Mouse (Mus musculus) heart, postnatal 10 days (tissue): Measurements from ENCODE around the gene Tenm3. TPM values are rescaled to one million over a fixed set of nuclear protein-coding genes. Genes with fewer than 3 reads are reported as not detected.

Source experiments
- DNase-seq, 2 experiments: peaks; one replicate each; pipeline ENCODE4 v3.0.0; 2021
- intact Hi-C: fragments of 180-260 bp; cut with DNase I; formaldehyde crosslinking; loops from one replicate; pipeline ENCODE4 v1.15.1; 2025
- total RNA-seq, 2 experiments: library from RNA; stranded (reverse); gene quantifications; 2 replicates each; pipeline ENCODE4 v1.2.3; 2021

Tenm3 gene
- total RNA-seq, 2 experiments from 2014 or later: 8.3 to 8.7 TPM

DNA sequence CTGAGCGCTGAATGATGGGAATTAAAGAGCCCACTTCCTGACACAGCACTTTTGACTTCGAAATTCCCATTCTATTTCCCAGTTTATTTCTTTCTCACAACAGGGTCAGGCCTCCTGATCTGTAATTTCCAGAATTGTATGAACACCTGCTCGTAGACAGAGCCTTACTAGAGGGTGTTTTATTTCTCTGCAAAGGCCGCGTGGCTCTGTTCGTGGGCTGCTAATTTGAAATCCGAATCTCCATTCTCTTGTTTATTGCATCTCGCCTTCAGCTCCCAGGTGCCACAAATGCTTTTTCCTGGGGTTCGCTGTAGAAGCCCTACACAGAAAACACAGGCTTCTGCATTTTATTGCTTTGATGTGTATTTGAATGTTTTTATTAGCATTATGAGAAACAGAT, 612.4 kb downstream of the Tenm3 start:
- intact Hi-C loops: no loop called here

DNA sequence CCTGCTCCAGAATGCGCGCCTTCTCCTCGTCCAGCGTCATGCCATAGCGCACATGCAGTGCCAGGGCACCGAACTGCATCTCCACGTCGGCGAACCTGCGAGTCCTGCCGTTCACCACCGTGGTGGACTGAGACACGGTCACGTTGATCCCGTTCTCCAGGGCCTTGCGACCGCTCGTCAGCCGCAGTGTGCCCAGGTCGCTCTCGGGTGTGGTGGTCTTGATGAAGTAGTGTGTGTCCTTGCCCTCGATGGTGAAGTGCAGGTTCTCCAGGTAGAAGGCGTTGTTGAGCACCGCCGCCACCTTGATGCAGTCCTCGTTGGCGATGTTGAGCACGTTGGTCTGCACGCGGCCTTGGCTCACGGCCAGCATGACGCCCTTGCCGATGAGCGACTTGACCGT, 615.1 kb downstream of the Tenm3 start:
- DNase-seq: no peak
- intact Hi-C loops: loop anchor here (10.0 kb wide), 1 partner anchor 134 kb away; the partner anchor contains the start of gene Dctd

More for the DNA sequence above, 612.4 kb downstream of the Tenm3 start:
- no peak for DNase-seq

- no peak for DNase-seq
Observed at GRCm38 (mm10) chr8:48224753-48225152, 619.0 kb downstream of the Tenm3 start.

GRCm38 (mm10) chr8:48222429-48222769, 621.4 kb downstream of the Tenm3 start:
- intact Hi-C loops: loop anchor here (1.0 to 10.0 kb wide), 4 partner anchors 128 to 1605 kb away; partner anchors contain the start of gene Dctd
- peak; percentile 89 to 92 for DNase-seq

More at GRCm38 (mm10) chr8:48224753-48225152, 619.0 kb downstream of the Tenm3 start:
- intact Hi-C loops: loop anchor here (5.0 to 10.0 kb wide), 3 partner anchors 130 to 1603 kb away; partner anchors contain the start of gene Dctd

DNA sequence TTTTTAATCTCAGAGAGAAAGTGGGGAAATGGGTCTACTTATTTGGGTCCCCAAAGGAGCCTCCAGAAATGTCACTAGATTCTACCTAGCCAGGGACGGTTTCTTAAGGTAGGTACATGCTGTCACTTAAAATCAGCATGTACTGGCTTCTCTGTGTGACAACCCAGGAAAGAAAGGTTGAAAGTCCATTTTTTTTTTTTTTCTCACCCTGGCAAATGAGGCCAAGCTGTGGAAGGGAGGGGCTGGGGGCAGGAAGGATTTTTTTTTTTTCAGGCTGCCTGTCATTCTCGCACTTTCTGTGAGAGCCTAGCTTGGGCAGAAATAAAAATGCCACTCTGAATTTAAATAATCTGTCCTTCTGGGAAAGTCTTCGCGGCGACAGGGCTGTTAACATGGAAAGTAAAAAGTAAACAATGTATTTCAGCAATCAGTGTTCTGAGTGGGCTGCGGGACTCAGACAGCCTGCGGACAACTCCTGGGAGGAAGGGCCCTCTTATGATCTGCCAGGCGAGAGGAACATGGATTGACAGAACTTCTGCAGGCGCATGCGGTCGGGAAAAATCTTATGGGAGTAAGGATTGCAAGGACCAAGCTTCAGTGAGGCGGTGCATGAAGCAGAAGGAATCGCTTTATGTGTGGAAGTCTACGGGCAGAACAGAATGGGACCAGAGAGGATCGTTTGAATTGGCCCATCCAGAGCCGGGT, 621.9 kb downstream of the Tenm3 start:
- no peak for DNase-seq
- intact Hi-C loops: loop anchor here (1.0 to 10.0 kb wide), 4 partner anchors 127 to 1605 kb away; partner anchors contain the start of gene Dctd

GRCm38 (mm10) chr8:48221304-48221703, 622.4 kb downstream of the Tenm3 start:
- intact Hi-C loops: loop anchor here (5.0 to 10.0 kb wide), 3 partner anchors 127 to 1606 kb away; partner anchors contain the start of gene Dctd
- DNase-seq: peak; percentile 24 to 26

DNA sequence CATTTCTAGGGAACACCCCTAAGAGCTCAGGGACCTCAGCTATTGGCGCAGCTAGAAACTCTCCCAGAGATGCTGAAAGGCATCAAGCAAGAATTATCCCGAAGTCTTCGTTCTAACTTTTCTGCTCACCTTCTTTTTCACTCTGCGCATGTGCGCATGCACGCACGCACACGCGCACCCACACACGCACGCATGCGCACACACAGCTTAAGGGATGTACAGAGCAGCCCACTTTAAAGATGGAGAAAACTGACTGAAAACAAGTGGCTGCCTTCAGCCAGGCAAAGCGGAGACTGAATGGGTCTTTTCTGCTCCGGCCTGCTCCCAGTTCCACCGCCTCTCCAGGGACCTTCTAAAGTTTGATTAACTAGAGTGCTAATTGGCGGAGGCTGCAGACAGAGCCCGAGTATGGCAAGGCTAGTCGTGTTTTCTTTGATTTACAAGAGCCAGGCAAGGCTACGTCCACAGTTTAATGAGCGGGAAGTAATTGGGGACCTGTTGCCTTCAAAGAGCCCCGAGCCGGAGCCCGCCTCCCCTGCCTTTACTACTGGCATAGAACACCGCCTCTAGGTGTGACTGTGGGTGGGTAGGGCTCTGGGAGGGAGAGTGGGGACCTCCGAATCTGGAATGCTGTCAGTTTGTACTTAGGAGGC, 623.1 kb downstream of the Tenm3 start:
- intact Hi-C loops: loop anchor here (5.0 to 10.0 kb wide), 3 partner anchors 126 to 1607 kb away; partner anchors contain the start of gene Dctd
- DNase-seq: no peak

DNA sequence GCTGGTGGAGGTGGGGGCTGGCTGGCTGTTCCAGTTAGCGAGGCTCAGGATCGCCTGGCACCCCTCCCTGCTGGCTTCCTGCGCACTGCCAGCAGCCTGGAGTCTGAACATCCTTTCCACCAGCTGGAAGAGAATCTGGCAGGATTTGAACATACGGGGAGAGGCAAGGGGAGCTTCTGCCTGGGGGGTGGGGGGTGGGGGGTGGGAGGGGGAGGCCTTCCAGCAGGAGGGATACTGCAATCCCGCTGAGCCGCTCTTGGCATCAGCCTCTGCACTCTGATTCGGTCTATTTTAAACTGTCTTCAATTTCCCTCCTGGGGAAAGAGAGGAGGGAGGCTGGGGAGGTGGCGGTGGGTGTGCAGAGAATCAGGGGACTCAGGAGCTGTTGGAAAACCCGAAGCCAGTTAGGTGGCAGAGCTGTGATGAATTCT, 628.7 kb downstream of the Tenm3 start:
- DNase-seq: no peak
- intact Hi-C loops: no loop called here

DNA sequence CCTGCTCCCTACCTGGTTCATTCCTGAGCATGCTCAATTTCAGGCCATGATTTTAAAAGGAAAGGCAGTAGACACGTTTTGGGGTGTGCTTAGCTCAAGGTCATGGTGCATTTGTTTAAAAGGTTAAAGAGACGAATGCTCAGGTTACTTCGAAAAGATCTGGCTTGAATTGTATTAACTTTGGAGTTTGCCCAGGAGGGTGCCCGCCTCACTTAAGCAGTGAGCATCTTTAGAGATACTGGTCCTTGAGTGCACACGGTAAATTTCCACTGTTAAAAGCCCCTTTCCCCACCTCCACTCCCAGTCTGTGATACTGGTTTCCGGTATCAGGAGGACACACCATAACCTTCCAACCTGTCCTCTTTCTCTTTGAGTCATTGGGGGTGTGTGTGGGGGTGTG, 629.4 kb downstream of the Tenm3 start:
- intact Hi-C loops: no loop called here
- no peak for DNase-seq

DNA sequence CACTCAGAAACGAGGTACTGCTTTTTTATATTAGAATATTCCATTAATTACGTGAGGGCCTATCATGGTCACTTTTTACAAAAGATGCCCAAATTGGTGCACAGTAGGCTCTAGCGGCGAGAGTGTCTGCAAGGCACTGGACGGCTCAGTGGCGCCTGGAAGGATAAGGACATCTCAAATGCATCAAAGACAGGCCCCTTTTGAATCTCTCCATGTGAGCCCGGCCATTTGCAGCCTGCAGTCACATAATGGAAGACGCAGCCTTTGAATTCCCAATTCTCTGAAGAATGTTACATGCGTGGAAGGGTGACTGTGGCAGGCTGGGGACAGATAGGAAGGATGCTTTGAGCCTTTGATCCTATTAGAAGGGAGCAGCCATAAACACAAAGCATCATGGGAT, 631.8 kb downstream of the Tenm3 start:
- intact Hi-C loops: no loop called here

DNA sequence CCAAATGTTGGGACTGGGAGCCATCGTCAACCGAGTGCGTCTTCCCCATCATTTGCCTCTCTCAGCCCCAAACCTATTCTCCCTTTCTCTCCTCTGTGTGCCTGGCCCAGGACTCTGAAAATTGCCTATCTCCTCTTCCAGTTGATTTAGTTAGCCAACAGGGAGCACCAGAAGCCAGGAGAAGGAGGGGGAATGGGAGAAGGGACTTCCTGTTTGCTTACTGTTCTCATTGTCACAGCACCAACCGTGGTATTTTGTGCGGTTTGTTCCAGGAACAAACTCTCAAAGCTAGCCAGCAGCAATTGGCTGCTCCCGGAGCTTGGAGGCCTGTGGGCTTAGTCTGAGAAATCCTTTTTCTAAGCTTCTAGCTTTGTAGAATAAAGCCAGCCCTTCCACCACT, 636.2 kb downstream of the Tenm3 start:
- peak; percentile 30 to 34 for DNase-seq

More for the DNA sequence above, 631.8 kb downstream of the Tenm3 start:
- no peak for DNase-seq

GRCm38 (mm10) chr8:48206922-48207321, 636.8 kb downstream of the Tenm3 start:
- no peak for DNase-seq

More for the DNA sequence above, 636.2 kb downstream of the Tenm3 start:
- intact Hi-C loops: no loop called here

GRCm38 (mm10) chr8:48204838-48205345, 638.9 kb downstream of the Tenm3 start:
- intact Hi-C loops: no loop called here
- no peak for DNase-seq

More at GRCm38 (mm10) chr8:48206922-48207321, 636.8 kb downstream of the Tenm3 start:
- intact Hi-C loops: no loop called here

DNA sequence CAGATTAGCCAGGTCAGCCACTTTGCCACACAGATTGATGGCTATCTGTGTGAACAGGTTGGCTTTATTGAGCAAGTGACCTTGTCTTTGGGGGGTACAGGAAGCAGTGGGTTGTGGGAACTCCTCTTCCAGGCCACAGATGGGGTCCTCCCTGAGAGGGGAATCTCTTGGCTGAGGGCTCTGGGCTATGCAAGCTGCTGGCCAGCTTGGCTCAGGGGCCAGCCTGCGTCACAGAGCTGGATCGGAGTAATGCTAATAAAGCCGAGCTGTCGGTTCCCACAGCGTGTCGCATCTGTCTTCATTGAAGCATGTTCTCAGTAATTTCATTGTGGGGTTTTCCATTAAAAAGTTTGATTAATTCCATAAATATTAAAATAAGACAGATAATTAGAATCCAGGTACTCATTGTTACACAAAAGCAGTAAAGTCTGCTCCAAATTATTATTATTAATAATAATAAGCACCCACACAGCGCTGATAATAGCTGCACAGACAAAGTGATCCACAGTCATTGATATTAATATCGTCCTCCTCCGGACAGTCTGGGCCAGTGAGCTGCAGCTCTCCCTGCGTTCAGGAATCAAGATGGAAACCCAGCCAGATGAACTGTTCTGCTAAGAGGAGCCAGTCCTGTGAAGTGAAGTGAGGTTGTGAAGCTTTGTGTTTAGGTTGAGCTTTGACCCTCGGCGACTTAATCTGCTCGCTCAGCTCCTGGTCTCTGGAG, 639.5 kb downstream of the Tenm3 start:
- DNase-seq: no peak
- intact Hi-C loops: no loop called here

DNA sequence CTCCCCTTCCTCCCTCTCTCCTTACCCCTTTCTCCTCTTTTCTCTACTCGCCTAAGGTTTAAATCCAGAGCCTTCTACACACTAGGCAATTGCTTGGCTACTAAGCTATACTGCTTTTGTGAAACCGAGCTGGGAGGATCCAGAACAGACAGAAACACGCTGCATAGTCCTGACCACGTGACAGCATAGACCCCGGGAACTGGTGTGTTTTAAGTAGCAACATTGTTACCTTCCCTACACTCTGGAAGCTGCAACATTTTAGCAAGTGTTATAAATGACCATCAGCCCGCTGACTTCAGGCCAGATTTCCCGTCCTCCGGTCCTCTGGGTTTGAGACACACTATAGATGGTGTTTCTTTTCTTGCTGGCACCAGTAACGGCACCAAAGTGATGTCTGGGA, 640.1 kb downstream of the Tenm3 start:
- intact Hi-C loops: no loop called here
- no peak for DNase-seq

- no peak for DNase-seq
- intact Hi-C loops: no loop called here
Observed at GRCm38 (mm10) chr8:48203161-48203560, 640.6 kb downstream of the Tenm3 start.

GRCm38 (mm10) chr8:48202632-48203031, 641.1 kb downstream of the Tenm3 start:
- DNase-seq: no peak
- intact Hi-C loops: no loop called here

GRCm38 (mm10) chr8:48199171-48199570, 644.6 kb downstream of the Tenm3 start:
- DNase-seq: no peak
- intact Hi-C loops: no loop called here

GRCm38 (mm10) chr8:48195971-48196370, 647.8 kb downstream of the Tenm3 start:
- intact Hi-C loops: no loop called here
- DNase-seq: no peak

- no peak for DNase-seq
- intact Hi-C loops: no loop called here
Observed at GRCm38 (mm10) chr8:48188586-48188985, 655.2 kb downstream of the Tenm3 start.

DNA sequence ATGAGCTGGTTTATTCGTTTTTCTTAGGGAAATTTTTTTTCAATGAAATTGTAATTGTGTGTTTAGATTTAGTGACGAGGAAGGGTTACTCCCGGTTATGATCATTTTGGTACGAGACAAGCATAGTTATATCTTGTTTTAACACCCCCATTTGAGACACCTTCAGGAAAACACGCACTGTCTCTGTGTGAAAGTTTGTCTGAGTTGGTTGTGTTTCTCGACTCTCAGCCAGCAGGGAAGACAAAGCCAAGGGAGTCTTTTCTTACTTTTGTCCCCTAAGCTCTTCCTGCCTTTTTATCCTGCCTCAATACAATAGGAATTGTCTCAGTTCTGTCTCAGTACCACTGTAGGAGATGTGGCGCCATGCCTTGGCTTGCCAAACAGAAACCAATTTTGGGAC, 660.0 kb downstream of the Tenm3 start:
- no peak for DNase-seq
- intact Hi-C loops: no loop called here
